Mouse (Mus musculus) limb, embryonic 12.5 days (tissue): Measurements from ENCODE around the gene Pnmt. TPM values are rescaled to one million over a fixed set of nuclear protein-coding genes. Genes with fewer than 3 reads are reported as not detected.

Source experiments
- ATAC-seq: fragments of 200-750 bp; cut with Nextera tagmentation; 2 replicates; pipeline ENCODE4 v1.8.0; 2017; ENCODE audit warnings: low read depth, moderate TSS enrichment; ENCODE audit not compliant: insufficient number of reproducible peaks, insufficient read depth, low FRiP score, low TSS enrichment
- H3K27ac ChIP-seq: fragments of 300-500 bp; sonication (generic); 2 replicates; pipeline ENCODE4 v1.5.1; 2016; ENCODE audit warnings: mild to moderate bottlenecking, moderate library complexity
- H3K27me3 ChIP-seq: fragments of 300-500 bp; sonication (generic); 2 replicates; pipeline ENCODE4 v1.6.1; 2016; ENCODE audit warnings: mild to moderate bottlenecking, moderate library complexity
- H3K36me3 ChIP-seq: fragments of 300-500 bp; sonication (generic); 2 replicates; pipeline ENCODE4 v1.6.1; 2016; ENCODE audit warnings: mild to moderate bottlenecking, moderate library complexity
- H3K4me1 ChIP-seq: fragments of 300-500 bp; sonication (generic); replicated peaks from 2 replicates; pipeline ENCODE4 v1.6.1; 2016
- H3K4me2 ChIP-seq: fragments of 300-500 bp; sonication (generic); 2 replicates; pipeline ENCODE4 v1.6.1; 2016; ENCODE audit warnings: mild to moderate bottlenecking, moderate library complexity
- H3K4me3 ChIP-seq: fragments of 300-500 bp; sonication (generic); replicated peaks from 2 replicates; pipeline ENCODE4 v1.5.1; 2016; ENCODE audit warnings: mild to moderate bottlenecking
- H3K9ac ChIP-seq: fragments of 300-500 bp; sonication (generic); replicated peaks from 2 replicates; pipeline ENCODE4 v1.6.1; 2016; ENCODE audit warnings: mild to moderate bottlenecking, moderate library complexity
- H3K9me3 ChIP-seq: fragments of 300-500 bp; sonication (generic); 2 replicates; pipeline ENCODE4 v1.6.1; 2016; ENCODE audit warnings: mild to moderate bottlenecking, moderate library complexity
- WGBS: fragments of 180-500 bp; shearing (Covaris S2); methylation state at CpG from one replicate; pipeline ENCODE4 v1.1.7; 2016; 5-methylcytosine and 5-hydroxymethylcytosine counted together
- polyA plus RNA-seq: library from polyadenylated mRNA; unstranded; fragments of >200 nt; fragmentation: Nextera tagmentation; extraction: Ambion mirVana; gene quantifications from 2 replicates; pipeline ENCODE4 v1.2.1, GENCODE M21; 2016

Gene Pnmt
- polyA plus RNA-seq, 1 experiment from 2014 or later: 0.41 TPM

- Histone ChIP-seq H3K9me3 (no peaks in the 10 kb centered on the region), H3K36me3 (peaks cover 5% of the 10 kb centered on the region; the same call in 1 of the 2 replicates), H3K9ac (peak overlapping the region; percentile 71), H3K27me3 (peaks cover 6% of the 10 kb centered on the region; the same call in 1 of the 2 replicates), H3K4me2 (peak overlapping the region; percentile 65), H3K4me3 (peak overlapping the region; percentile 68), H3K4me1 (peaks cover 4% of the 10 kb centered on the region), H3K27ac (peak overlapping the region; percentile 96)
- no peak for ATAC-seq
- 58% methylated on average over 3 of the region's 3 CpGs for WGBS
Measured at GRCm38 (mm10) chr11:98400816-98401215, 14.6 kb downstream of the Pnmt start.

GRCm38 (mm10) chr11:98406621-98407020, 20.4 kb downstream of the Pnmt start:
- H3K4me3 ChIP-seq: no peak overlapping the region
- no peaks in the 10 kb centered on the region for H3K36me3 ChIP-seq
- peaks cover 12% of the 10 kb centered on the region for H3K4me1 ChIP-seq
- no peak overlapping the region for H3K27ac ChIP-seq
- no peak overlapping the region for H3K4me2 ChIP-seq
- no peak for ATAC-seq
- no peak overlapping the region for H3K9ac ChIP-seq
- no peaks in the 10 kb centered on the region for H3K9me3 ChIP-seq
- peaks cover 19% of the 10 kb centered on the region for H3K27me3 ChIP-seq
- 69% methylated on average over 6 of the region's 6 CpGs for WGBS

GRCm38 (mm10) chr11:98408872-98409271, 22.6 kb downstream of the Pnmt start:
- no peak for ATAC-seq
- Histone ChIP-seq H3K36me3 (no peaks in the 10 kb centered on the region), H3K27me3 (peaks cover 14% of the 10 kb centered on the region), H3K9ac (peak overlapping the region; percentile 38), H3K4me1 (peaks cover 20% of the 10 kb centered on the region), H3K9me3 (no peaks in the 10 kb centered on the region), H3K4me3 (0 out of 2 replicates have a peak overlapping the region, but pooled peaks have one; percentile 3), H3K27ac (0 out of 2 replicates have a peak overlapping the region, but pooled peaks have one; percentile 18), H3K4me2 (peak overlapping the region; percentile 45)
- 60% methylated on average over 8 of the region's 8 CpGs for WGBS

- Histone ChIP-seq H3K4me3 (0 out of 2 replicates have a peak overlapping the region, but pooled peaks have one; percentile 3), H3K4me2 (peak overlapping the region; percentile 45), H3K36me3 (no peaks in the 10 kb centered on the region), H3K9me3 (no peaks in the 10 kb centered on the region), H3K27me3 (peaks cover 13% of the 10 kb centered on the region), H3K9ac (peak overlapping the region; percentile 38; the same call in 1 of the 2 replicates), H3K27ac (0 out of 2 replicates have a peak overlapping the region, but pooled peaks have one; percentile 18), H3K4me1 (peaks cover 25% of the 10 kb centered on the region)
- 3% methylated on average over 9 of the region's 10 CpGs for WGBS
- ATAC-seq: peak; percentile 48; the same call in 1 of the 2 replicates
Measured at GRCm38 (mm10) chr11:98409341-98409822, 23.1 kb downstream of the Pnmt start.

GRCm38 (mm10) chr11:98412273-98412796, 26.1 kb downstream of the Pnmt start, which contains the start of gene Erbb2:
Erbb2 (plus strand) TSS chr11:98412470.
- H3K36me3 ChIP-seq: no peaks in the 10 kb centered on the region; the same call in 1 of the 2 replicates
- no peaks in the 10 kb centered on the region for H3K9me3 ChIP-seq
- H3K4me2 ChIP-seq: peak within 1 kb of the TSS; percentile 73
- peak within 1 kb of the TSS; percentile 97 for H3K27ac ChIP-seq
- H3K4me1 ChIP-seq: peaks cover 43% of the 10 kb centered on the region
- peak within 1 kb of the TSS; percentile 96 for H3K9ac ChIP-seq
- H3K4me3 ChIP-seq: peak within 1 kb of the TSS; percentile 95
- ATAC-seq: peak; percentile 52; the same call in 1 of the 2 replicates
- under 1% methylated on average over 48 of the region's 49 CpGs for WGBS
- H3K27me3 ChIP-seq: peaks cover 16% of the 10 kb centered on the region

GRCm38 (mm10) chr11:98412797-98413301, 26.6 kb downstream of the Pnmt start:
- peak overlapping the region; percentile 97 for H3K27ac ChIP-seq
- peak overlapping the region; percentile 95 for H3K4me3 ChIP-seq
- peaks cover 16% of the 10 kb centered on the region for H3K27me3 ChIP-seq
- H3K9me3 ChIP-seq: no peaks in the 10 kb centered on the region
- H3K36me3 ChIP-seq: no peaks in the 10 kb centered on the region; the same call in 1 of the 2 replicates
- peak; percentile 32; the same call in 1 of the 2 replicates for ATAC-seq
- peaks cover 45% of the 10 kb centered on the region for H3K4me1 ChIP-seq
- peak overlapping the region; percentile 96 for H3K9ac ChIP-seq
- under 1% methylated on average over 40 of the region's 40 CpGs for WGBS
- peak overlapping the region; percentile 73 for H3K4me2 ChIP-seq

- Histone ChIP-seq H3K4me2 (peak overlapping the region; percentile 73), H3K36me3 (peaks cover 7% of the 10 kb centered on the region; the same call in 1 of the 2 replicates), H3K9ac (peak overlapping the region; percentile 96), H3K9me3 (no peaks in the 10 kb centered on the region), H3K4me1 (peaks cover 45% of the 10 kb centered on the region), H3K27me3 (peaks cover 16% of the 10 kb centered on the region), H3K4me3 (peak overlapping the region; percentile 95), H3K27ac (peak overlapping the region; percentile 97)
- ATAC-seq: no peak
- 18% methylated on average over 7 of the region's 7 CpGs for WGBS
Measured at GRCm38 (mm10) chr11:98413731-98414130, 27.5 kb downstream of the Pnmt start.

- no peak for ATAC-seq
- peak overlapping the region; percentile 95 for H3K4me3 ChIP-seq
- peaks cover 16% of the 10 kb centered on the region for H3K27me3 ChIP-seq
- peak overlapping the region; percentile 73 for H3K4me2 ChIP-seq
- 19% methylated on average over 2 of the region's 2 CpGs for WGBS
- H3K27ac ChIP-seq: no peak overlapping the region
- H3K9ac ChIP-seq: no peak overlapping the region
- H3K4me1 ChIP-seq: peaks cover 41% of the 10 kb centered on the region
- peaks cover 11% of the 10 kb centered on the region for H3K36me3 ChIP-seq
- no peaks in the 10 kb centered on the region for H3K9me3 ChIP-seq
Measured at GRCm38 (mm10) chr11:98414162-98414561, 27.9 kb downstream of the Pnmt start.

- Histone ChIP-seq H3K4me3 (no peak overlapping the region), H3K9ac (no peak overlapping the region), H3K4me1 (peaks cover 30% of the 10 kb centered on the region), H3K27me3 (0 out of 2 replicates have a peak, but pooled peaks cover 2% of the 10 kb centered on the region), H3K27ac (no peak overlapping the region), H3K4me2 (no peak overlapping the region), H3K9me3 (no peaks in the 10 kb centered on the region), H3K36me3 (peaks cover 38% of the 10 kb centered on the region)
- 66% methylated on average over 1 of the region's 1 CpGs for WGBS
- ATAC-seq: no peak
Measured at GRCm38 (mm10) chr11:98417074-98417473, 30.8 kb downstream of the Pnmt start.

- no peaks in the 10 kb centered on the region for H3K9me3 ChIP-seq
- H3K9ac ChIP-seq: no peak overlapping the region
- H3K4me2 ChIP-seq: no peak overlapping the region
- 59% methylated on average over 5 of the region's 6 CpGs for WGBS
- ATAC-seq: no peak
- H3K36me3 ChIP-seq: peaks cover 50% of the 10 kb centered on the region
- H3K4me1 ChIP-seq: peaks cover 30% of the 10 kb centered on the region
- 0 out of 2 replicates have a peak, but pooled peaks cover 2% of the 10 kb centered on the region for H3K27me3 ChIP-seq
- no peak overlapping the region for H3K27ac ChIP-seq
- no peak overlapping the region for H3K4me3 ChIP-seq
Measured at GRCm38 (mm10) chr11:98418273-98418672, 32.0 kb downstream of the Pnmt start.

GRCm38 (mm10) chr11:98418939-98419547, 32.8 kb downstream of the Pnmt start:
- WGBS: 82% methylated on average over 10 of the region's 10 CpGs
- no peaks in the 10 kb centered on the region for H3K9me3 ChIP-seq
- H3K4me2 ChIP-seq: no peak overlapping the region
- no peak overlapping the region for H3K4me3 ChIP-seq
- H3K36me3 ChIP-seq: peaks cover 58% of the 10 kb centered on the region
- H3K27ac ChIP-seq: no peak overlapping the region
- peaks cover 24% of the 10 kb centered on the region for H3K4me1 ChIP-seq
- no peak for ATAC-seq
- H3K27me3 ChIP-seq: 0 out of 2 replicates have a peak, but pooled peaks cover 2% of the 10 kb centered on the region
- no peak overlapping the region for H3K9ac ChIP-seq
